Mouse (Mus musculus): ENCODE data around the gene Best3.
A peak's percentile ranks its signal among the peaks of the same experiment; 100 is the strongest.

The Best3 gene

DNA sequence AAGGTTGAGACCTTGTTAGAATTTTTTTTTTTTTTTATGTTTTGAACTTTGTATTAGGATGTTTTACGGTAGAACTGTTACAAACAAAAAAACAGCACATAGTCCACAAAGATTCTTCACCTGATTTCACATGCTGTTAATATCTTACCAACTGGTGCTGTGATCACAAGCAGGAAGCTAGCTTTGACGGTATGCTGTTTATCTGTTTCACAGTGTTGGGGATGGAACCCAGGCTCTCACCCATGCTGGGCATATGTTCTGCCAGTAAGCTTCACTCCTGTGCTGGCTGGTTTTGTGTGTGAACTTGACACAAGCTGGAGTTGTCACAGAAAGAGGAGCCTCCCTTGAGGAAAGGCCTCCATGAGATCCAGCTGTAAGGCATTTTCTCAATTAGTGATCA is 8.3 kb upstream of the Best3 start:
- DNase-seq (ENCODE audit: low read depth, low spot score): no peak

DNA sequence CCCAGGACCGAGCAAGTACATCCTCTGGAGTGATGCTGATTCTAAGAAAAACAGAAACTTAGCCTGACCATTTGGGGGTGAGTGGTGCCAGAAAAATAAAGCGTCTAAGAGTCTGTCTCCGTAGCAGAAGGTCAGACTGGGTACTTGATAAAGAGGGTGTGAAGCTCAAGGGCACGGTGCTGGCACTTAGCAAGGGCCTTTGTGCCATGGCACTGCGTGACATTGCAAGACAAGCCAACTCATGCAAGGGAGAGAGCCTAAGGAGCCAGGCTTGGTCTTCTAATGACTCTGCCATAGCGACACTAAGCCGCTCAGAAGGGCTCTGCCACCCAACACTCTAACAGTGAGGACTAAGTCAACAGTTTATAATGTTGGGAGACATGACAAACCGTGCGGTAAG is 7.3 kb upstream of the Best3 start:
- DNase-seq (ENCODE audit: low read depth, low spot score): no peak

DNA sequence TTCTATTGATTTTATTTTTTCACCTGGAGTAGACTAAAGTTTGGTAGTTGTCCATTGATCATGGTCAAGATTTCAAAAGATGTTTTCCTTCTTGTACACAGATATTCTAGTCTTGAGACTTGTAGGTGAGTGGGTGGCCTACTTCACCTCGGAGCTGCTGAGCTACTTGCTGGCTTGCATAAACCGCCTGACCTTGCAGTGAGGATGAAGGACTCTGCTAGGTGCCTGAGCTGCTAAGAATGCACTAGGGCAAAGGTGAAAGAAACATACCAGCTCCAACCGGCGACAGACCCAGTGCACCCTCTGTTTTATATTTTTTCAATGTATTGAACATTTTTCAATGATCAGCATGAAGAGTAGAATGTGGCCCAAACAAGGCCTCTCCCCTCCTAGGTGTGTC is 5.8 kb upstream of the Best3 start:
- DNase-seq (ENCODE audit: low read depth, low spot score): no peak

DNA sequence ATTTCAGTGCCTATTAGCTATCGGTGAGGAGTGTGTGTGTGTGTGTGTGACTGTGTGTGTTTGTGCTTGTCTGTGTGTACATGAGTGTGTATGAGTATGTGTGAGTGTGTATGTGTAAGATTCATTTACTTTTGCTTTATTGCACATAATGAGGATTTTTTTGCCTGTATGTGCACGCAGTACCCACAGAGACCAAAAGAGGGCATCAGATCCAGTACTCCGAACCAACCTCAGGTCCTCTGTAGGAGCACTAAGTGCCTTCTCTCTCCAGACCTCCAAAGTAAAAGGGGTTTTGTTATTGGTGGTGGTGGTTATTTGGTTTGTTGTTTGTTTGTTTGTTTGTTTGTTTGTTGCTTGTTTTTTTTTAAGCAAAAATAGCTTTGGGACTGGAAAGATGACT is 5.2 kb upstream of the Best3 start:
- no peak for DNase-seq (ENCODE audit: low read depth, low spot score)

DNA sequence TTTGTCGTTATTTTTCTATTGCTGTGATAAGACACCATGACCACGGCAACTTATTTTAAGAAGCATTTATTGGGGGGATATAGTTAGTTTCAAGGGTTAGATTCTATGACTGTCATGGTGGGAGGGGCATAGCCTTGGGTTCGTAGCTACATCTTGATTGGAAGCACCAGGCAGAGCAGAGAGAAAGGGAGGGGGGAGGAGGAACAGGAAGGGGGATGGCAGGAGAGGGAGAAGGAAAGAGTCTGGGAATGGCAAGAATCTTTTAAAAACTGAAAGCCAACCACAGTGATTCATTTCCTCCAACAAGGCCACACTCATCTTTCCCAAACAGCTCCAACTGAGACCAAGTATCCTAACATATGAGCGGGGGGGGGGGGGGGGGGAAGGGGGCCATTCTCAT is 3.6 kb upstream of the Best3 start:
- DNase-seq (ENCODE audit: low read depth, low spot score): no peak

DNA sequence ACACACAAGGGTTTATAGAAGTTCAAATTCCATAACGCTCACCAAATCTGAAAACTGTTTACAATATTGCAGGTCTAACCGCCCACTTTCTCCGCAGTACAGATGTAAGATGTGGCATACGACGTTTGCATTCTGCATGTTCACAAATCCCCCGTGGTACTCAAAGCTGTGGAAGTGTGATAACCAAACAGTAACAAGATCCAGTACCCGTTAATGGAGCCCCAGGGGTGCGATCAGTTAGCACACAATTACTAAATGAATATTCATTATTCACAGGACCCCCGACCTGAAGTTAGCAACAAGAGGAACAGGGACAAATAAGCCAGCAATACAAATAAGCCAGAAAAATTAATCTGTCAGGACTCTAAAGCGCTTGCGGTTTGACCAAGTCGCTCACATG is 1.3 kb upstream of the Best3 start:
- DNase-seq (ENCODE audit: low read depth, low spot score): no peak

DNA sequence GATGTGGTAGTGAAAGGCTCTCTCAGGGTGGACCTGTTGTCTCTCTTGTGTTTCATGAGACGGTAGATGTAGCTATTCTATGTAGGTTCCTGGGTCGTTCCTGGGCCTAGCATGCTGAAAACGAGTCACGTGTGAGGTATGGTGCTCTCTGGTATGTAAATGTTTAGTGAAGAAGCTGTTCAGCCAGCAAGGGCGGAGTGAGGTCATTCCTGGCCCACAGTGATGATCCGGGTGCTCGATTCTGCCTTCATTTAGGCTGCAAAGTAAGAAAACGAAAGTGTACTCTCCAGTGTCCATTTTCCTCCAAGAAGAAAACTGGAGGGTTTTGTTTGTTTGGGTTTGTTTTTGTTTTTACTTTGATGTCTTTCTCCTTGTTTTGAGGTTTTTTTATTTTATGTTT is 7.9 kb downstream of the Best3 start:
- no peak for DNase-seq (ENCODE audit: low read depth, low spot score)

DNA sequence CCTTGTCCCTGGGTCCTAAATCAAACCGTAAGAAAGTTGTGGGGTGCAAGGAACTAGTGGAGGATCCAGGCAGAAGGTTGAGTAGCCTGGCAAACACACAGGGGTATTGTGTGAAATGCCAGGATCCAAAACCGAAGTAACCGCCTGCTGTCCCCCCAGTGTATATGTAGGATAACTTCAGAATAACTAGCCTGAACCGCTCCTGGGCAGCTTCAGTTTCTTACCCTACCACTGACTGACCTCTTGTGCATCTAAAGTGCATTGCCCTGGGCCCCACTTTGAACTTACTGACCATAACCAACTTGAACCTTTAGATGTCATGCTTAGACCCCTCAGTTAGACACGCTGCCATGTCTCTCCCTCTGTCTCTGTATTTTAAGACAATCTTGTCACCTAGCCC is 9.0 kb downstream of the Best3 start:
- no peak for DNase-seq (ENCODE audit: low read depth, low spot score)

DNA sequence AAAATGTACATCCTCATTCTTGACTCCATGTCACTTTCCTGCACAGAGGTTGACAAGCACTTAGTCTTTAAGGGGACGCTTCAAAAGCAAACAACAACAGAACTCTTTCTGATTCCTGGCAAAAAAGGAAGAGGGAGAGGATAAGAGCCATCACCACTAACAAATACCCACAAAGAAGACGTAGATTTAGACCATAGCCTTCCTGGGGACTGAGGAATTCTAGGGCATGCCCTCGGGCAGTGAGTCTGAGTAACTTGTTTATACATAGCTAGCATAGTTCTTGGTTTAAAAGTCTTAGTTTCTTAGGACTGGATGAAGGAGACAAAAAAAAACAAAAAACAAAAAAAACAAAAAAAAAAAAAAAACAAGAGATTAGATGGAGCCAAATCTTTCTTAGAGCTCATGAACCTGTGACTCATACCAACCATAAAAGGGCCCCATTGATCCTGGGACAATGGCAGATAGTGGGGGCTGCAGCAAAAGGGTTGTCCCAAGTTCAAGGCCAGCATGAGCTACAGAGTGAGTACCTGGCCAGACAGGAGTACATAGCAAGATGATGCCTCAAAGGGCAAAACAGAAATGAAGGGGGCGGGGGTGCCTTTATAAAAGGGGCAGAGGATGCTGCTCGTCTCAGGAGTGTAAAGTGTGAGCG is 9.6 kb downstream of the Best3 start:
- DNase-seq (ENCODE audit: low read depth, low spot score): no peak

DNA sequence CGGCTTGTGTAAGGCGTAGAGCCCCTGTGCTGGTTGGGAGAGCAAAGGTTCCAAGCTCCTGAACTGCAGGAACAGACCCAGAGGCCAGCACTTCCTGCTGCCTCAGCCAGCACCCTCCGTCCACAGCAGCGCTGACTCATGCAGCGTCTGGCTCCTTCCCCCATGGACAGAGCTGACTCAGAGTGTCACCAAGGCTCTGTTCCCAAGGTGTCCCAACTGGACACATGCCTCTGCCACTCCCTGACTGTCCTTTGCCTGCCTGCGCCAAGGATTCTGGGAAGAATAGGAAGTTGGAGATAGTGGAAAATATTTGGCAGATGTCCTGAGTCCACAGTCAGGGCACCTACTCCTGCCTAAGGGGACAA is 10.1 kb downstream of the Best3 start:
- DNase-seq (ENCODE audit: low read depth, low spot score): peak; percentile 35

DNA sequence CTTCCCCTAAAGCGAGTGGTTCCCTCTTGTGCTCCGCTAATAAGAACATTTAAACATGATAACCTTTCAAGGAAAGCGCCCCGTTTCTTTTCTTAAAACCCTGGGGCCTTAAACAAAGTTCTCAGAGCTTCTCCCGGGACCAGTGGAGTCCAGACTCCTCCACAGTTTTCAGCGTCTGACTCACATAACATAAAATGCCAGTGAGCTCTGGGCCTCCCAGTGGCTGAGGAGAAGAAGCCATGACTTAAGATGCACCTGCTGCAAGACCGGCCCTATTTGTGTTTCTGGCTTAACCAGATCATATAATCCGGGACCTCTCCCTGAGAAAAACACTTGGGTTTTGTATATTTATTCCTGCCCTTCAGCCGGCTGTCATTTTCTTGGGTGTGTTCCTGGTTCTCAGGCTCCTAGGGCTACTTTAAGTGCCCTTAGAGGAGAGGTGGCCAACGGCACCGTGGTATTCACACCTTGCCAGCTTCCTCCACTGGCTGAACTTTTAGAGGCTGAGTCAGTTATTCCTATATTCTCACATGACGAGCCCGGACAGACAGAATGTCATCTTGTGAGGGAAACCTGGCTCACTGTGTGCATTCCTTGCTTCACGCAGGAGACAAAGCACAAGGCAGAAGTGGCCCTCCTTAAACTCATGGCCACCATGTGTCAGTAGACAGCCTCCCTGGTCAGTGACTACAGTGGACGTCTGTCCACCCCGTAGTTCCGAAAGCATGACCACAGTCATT is 12.8 kb downstream of the Best3 start:
- DNase-seq (ENCODE audit: low read depth, low spot score): no peak

DNA sequence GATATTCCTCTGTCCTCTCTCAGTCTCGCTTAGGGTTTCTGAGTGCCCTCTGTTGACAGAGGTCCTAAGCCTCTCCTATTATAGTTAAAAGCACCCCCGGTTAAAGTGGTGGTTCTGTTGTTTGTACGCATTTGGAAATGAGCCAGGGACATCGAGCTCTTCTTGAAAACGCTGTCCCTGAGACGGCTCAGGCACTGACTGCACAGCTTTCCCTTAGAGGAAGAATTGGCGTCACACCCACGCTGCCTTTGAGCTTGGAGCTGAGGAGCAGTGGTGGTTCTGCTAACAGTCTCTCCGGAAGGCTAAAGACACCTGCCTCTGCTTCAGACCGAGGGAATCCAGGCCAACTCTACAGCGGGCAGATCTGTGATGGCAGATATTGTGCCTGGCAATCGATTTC is 14.9 kb downstream of the Best3 start:
- peak; percentile 83 for DNase-seq (ENCODE audit: low read depth, low spot score)

DNA sequence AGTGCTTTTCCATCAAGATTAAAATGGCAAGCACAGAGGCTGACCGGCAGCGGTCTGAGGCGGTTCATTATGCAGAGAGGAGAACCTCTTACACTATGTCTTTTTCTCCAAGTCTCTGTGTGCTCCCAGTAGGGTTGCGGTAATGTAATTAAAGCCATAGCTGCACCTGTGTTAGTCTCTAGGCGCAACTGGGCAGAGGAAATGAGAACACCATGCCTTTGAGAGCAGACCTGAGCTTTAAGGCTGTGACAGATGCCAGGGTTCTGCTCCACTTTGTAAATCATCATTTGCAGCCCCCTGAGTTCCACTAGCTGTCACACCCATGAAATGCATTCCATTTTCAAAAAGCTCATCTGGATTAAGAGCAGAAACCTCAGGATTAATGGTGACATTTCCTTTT is 18.6 kb downstream of the Best3 start:
- DNase-seq (ENCODE audit: low read depth, low spot score): no peak

DNA sequence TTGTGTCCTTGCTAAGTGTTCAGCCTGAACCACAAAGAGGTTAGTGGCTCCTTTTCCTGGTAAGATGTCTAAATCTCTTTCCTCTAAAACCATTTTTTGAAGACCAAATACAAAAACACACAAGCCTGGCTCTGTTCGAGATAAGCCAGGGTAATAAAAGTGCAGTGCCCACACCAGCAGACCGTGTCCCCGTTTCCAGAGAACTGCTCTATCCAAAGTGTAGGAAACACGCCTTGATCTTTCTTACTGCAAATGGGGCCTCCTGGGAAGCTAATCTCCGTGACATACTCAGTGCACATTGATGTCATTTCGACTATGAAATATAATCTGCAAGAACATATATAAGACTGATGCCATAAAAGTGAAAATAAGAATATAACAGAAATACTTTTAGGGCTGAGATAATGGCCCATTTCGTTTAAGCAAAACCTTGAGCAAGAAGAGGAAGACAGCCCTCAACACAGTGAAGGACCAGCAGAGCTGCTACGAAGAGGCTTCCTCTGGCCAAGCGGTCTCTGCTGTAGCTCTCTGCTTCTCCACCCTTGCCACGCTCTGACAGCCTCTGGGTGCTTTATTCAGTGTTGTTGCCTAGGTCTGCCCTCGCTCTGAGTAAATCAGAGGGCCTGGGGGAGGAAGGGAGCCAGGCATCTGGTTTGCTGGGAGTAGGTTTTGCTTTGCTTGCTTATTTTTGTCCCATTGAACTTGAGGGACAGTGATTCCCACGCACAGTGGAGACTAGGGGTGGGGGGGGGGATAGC is 19.8 kb downstream of the Best3 start:
- DNase-seq (ENCODE audit: low read depth, low spot score): peak; percentile 49

DNA sequence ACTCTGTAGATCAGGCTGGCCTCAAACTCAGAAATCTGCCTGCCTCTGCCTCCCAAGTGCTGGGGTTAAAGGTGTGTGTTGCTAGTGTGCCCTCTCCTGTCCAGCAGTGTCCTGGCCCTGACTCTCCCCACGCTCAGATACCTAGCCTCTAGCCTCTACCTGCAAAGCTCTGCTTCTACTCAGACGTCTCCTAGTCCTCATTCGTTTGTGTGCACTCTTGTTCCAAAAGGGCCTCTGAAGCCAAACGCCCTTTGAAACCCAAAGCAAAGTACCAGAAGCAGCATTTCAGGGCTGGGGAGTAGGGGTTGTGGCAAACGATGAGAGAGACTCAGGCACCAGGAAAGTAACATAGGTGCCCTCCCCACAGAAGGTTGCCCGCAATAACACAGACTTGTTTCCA is 23.6 kb downstream of the Best3 start:
- no peak for DNase-seq (ENCODE audit: low read depth, low spot score)

DNA sequence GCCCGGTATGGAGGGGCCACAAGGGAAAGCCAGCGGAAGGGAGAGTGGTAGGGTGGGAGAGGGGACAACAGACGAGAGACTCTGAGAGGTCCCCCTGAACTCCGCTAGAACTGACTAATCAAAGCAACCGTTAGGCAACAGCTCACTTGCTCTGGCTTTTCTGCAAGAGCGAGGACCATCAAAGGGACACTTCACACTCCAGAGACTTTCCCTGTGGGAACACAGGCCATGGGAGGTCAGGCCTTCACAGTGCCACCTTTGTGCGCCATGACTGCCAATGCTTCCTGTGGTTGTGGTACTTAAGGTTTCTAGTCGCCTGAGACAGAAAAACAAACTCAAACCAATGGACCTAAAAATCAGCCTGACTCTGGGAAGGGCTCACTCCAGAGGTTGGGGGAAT is 24.9 kb downstream of the Best3 start:
- DNase-seq (ENCODE audit: low read depth, low spot score): no peak

DNA sequence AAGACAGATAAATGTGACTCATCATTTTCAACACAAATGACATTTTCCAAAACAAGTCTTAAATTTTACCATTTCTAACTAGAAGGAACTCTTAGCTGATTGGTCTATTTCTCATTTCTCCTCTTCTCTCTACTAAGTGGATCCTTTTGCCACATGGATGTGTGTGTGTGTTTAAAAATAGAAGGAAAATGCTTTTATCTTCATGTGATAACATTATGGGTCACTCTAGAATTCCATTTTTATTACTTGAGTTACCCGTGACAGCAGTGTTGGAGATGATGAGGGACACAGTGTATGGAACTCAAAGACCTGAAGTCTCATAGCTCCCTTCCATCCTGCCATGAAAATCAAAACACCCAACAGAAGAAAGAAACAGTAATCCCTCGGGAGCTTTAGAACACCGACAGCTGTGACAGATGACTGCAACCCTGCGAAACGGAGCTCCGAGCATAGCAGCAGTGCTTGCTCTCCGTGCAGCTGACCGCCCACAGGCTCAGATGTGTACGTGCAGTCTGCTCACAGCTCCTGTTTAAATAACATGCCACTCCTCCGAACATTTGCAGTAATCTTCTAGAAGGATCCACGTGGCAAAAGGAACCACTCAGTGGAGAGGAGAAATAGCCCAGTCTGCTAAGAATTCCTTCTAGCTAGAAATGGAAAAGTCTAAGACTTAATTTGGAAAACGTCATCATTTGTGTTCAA is 27.7 kb downstream of the Best3 start:
- peak; percentile 94 for DNase-seq (ENCODE audit: low read depth, low spot score)

DNA sequence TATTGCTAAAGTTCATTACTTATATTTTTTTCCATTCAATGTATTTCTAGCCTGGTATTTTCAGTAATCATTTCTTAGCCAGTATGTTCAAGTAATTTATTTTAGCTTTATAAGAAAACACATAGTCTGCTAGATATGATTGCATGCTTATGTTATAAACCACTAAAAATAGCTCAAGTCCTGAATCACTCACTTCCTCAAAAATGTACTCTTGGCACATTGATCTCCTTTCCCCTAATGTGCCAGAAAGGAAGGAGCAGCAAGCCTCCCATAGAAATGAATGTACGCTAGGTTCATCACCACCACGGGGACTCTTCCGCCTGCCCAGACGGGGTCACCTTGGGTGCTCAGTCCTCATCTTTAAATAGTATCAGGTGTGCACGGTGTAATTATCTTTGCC is 28.5 kb downstream of the Best3 start:
- peak; percentile 39 for DNase-seq (ENCODE audit: low read depth, low spot score)

DNA sequence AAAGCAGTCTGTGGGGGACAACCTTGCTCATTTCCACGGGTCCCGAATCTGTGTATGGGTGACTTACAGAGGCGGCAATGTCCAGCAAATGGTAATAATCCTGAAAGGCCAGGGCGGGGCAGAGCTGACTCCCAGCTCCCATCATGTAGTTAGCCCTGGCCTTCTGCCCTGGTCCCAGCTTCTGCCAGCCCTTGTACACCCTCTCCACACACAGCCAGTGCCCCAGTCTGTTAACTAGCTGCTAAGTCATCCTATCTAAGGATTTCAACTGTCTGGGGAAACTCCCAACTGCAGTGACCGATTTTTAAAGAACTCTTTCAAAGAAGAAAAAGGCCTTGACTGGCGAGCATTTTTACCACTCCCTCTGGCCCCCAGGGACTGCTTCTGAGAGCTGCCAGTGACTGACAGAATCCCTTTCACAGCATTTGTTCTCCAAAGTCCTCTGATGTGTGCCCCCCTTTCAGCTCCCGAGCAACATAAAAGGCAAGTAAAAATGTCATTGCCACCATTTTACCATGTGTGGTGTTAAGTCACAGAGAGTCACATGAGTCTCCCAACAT is 32.2 kb downstream of the Best3 start:
- no peak for DNase-seq (ENCODE audit: low read depth, low spot score)

DNA sequence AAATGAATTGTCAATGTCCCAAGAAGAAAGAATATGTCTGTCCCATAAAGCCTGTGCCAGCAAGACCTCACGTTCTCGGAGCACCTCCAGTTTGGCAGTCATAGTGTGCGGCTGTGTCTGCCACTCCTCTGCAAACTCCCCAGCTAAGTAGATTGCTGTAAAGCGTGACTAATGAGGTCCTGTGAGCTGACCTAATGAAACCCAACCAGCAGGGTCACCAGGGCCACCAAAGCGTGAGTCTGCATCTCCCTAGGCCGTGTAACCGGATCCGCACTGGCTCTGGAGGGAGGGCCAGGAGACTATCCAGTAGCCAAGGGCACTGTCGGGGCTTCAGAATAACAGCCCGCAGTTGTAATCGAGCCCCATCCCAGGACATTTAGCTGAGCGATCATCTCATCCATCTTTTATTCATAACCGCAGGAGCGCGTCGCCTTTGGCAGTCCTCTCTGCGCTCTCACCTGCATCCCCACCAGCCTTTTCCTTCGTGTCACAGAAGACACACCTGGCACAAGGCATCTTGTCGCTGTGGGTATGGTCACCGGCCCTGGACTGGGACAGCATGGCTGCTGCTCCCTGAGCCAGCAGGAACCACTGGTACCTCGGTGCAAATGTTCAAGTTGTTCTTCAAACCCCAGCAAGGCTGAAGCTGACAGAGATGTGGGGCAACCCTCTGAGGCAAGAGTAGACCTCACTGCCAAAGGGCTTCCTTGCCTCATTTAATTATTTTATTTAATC is 35.1 kb downstream of the Best3 start:
- DNase-seq (ENCODE audit: low read depth, low spot score): no peak

DNA sequence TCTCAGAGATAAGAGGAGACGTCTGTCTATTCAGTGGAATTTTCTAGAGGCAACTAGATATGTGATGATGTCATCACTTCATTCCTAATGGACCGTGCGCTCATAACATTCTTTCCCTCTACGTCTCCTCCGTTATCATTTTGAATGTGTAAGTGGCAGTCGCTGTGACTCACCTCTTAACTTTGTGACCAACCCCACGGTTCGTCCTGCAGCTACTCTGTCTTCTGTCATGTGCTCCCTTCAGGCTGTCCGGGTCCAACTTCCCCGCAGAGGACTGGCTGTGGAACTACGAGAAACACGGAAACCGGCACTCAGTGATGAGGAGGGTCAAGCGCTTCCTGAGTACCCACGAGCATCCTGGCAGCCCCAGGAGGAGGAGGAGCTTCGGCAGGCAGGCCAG is 37.6 kb downstream of the Best3 start:
- no peak for DNase-seq (ENCODE audit: low read depth, low spot score)

All from brain, adult 2 months (tissue).